Mouse (Mus musculus): ENCODE measurements around the gene Smg1.

Smg1 gene

GRCm38 (mm10) chr7:118102678-118103461, 140.6 kb downstream of the Smg1 start:
- DNase-seq, result no peak

GRCm38 (mm10) chr7:118102231-118102630, 141.2 kb downstream of the Smg1 start:
- no peak for DNase-seq

- no peak for DNase-seq
These were observed 145.9 kb downstream of the Smg1 start for GRCm38 (mm10) chr7:118097615-118098014.

Data from thymus, postnatal 36 days (tissue).